Mouse (Mus musculus): Measurements from ENCODE around the gene Akap11. TPM values are rescaled to one million over a fixed set of nuclear protein-coding genes. Genes with fewer than 3 reads are reported as not detected.
A peak's percentile ranks its signal among the peaks of the same experiment; 100 is the strongest.

Gene Akap11
- total and polyA plus RNA-seq, 3 experiments = 10.9 to 17.5 (median 12.0) TPM

GRCm38 (mm10) chr14:78458705-78459104 is 77.9 kb downstream of the Akap11 start:
- Histone ChIP-seq H3K36me3 (replicated peaks in 1 of 2; ENCODE audit: control insufficient read depth in 1 of 2, insufficient read depth in 1 of 2, low read length in 1 of 2) (no peaks in the 10 kb centered on the region), H3K9me3 (replicated peaks; ENCODE audit: low read length) (no peaks in the 10 kb centered on the region), H3K79me2 (replicated peaks; ENCODE audit: control insufficient read depth, extremely low read depth, insufficient read depth, poor library complexity, severe bottlenecking) (no peaks in the 10 kb centered on the region), H3K27ac (ENCODE audit: insufficient read depth, low read depth) (no peak overlapping the region), H3K4me1 (ENCODE audit: control insufficient read depth in 1 of 2, insufficient read depth in 2 of 2) (no peaks in the 10 kb centered on the region), H3K4me2 (ENCODE audit: insufficient read depth, low read depth, poor library complexity, severe bottlenecking) (no peak overlapping the region), H3K4me3 (replicated peaks in 1 of 3; ENCODE audit: low read depth in 2 of 3, low read length in 2 of 3, poor library complexity in 1 of 3) (no peak overlapping the region), H3K27me3 (replicated peaks) (no peaks in the 10 kb centered on the region), H3K9ac (ENCODE audit: insufficient read depth, low read depth) (no peak overlapping the region)
- dilution Hi-C loops (cut with MboI; ENCODE audit: extremely low pct_ligation_motif_present, extremely low pct_unique_long_range_greater_than_20kb, low sequenced_read_pairs) (no loop called here), in situ Hi-C loops (cut with MboI; ENCODE audit: low pct_ligation_motif_present, low pct_unique_long_range_greater_than_20kb, low sequenced_read_pairs) (no loop called here)
- TF ChIP-seq CTCF (conservative IDR thresholded peaks at IDR 0.05 in 1 of 2, IDR thresholded peaks at IDR 0.05 in 1 of 2; ENCODE audit: low read depth in 2 of 2, low read length in 2 of 2) = no peak
- no peak for TF ChIP-seq USF1 (IDR thresholded peaks at IDR 0.05; ENCODE audit: low read depth, low read length)
- TF ChIP-seq ETS1 (conservative IDR thresholded peaks at IDR 0.05; ENCODE audit: low read depth, low read length) = no peak
- no peak for TF ChIP-seq USF2 (conservative IDR thresholded peaks at IDR 0.05; ENCODE audit: low read depth, low read length)
- DNase-seq (ENCODE audit: extremely low read depth) = no peak

GRCm38 (mm10) chr14:78454970-78455369 is 81.6 kb downstream of the Akap11 start:
- TF ChIP-seq MAX (IDR thresholded peaks at IDR 0.05; ENCODE audit: low read length) (no peak), NRF1 (IDR thresholded peaks at IDR 0.05; ENCODE audit: low read depth, low read length) (no peak)
- in situ Hi-C loops (cut with MboI; ENCODE audit: low pct_ligation_motif_present, low pct_unique_long_range_greater_than_20kb, low sequenced_read_pairs) = no loop called here

GRCm38 (mm10) chr14:78448807-78449406 is 87.7 kb downstream of the Akap11 start:
- H3K4me3 ChIP-seq (replicated peaks in 1 of 3; ENCODE audit: low read depth in 2 of 3, low read length in 2 of 3, poor library complexity in 1 of 3) = no peak overlapping the region
- H3K4me2 ChIP-seq (ENCODE audit: insufficient read depth, low read depth, poor library complexity, severe bottlenecking) = peak overlapping the region; percentile 4; the same call in 1 of the 2 replicates
- DNase-seq (ENCODE audit: extremely low read depth) = peak; percentile 82
- TF ChIP-seq EP300 (IDR thresholded peaks at IDR 0.05; ENCODE audit: low read length) (peak; percentile 76), TCF12 (IDR thresholded peaks at IDR 0.05; ENCODE audit: low read depth, low read length) (0 out of 2 replicates have a peak, but pooled peaks have one; percentile 51), MYC (IDR thresholded peaks at IDR 0.05; ENCODE audit: low read depth, low read length) (no peak), MEF2A (IDR thresholded peaks at IDR 0.05; ENCODE audit: borderline replicate concordance, low read depth, low read length) (peak; percentile 40; the same call in 1 of the 2 replicates), SIN3A (IDR thresholded peaks at IDR 0.05; ENCODE audit: low read length) (0 out of 2 replicates have a peak, but pooled peaks have one; percentile 41), IRF4 (IDR thresholded peaks at IDR 0.05; ENCODE audit: low read depth, low read length) (peak; percentile 39), CTCF (conservative IDR thresholded peaks at IDR 0.05 in 1 of 2, IDR thresholded peaks at IDR 0.05 in 1 of 2; ENCODE audit: low read depth in 2 of 2, low read length in 2 of 2) (no peak), NRF1 (IDR thresholded peaks at IDR 0.05; ENCODE audit: low read depth, low read length) (no peak), E2F4 (IDR thresholded peaks at IDR 0.05; ENCODE audit: insufficient replicate concordance, low read depth, low read length) (no peak), TBP (conservative IDR thresholded peaks at IDR 0.05; ENCODE audit: low read depth, low read length) (0 out of 2 replicates have a peak, but pooled peaks have one; percentile 53), ZC3H11A (IDR thresholded peaks at IDR 0.05; ENCODE audit: low read depth, low read length) (no peak), ZNF384 (IDR thresholded peaks at IDR 0.05; ENCODE audit: low read depth, low read length) (peak; percentile 95), UBTF (IDR thresholded peaks at IDR 0.05; ENCODE audit: low read depth, low read length) (no peak), BHLHE40 (IDR thresholded peaks at IDR 0.05; ENCODE audit: low read depth, low read length) (peak; percentile 64), ETS1 (conservative IDR thresholded peaks at IDR 0.05; ENCODE audit: low read depth, low read length) (peak; percentile 80), JUND (conservative IDR thresholded peaks at IDR 0.05; ENCODE audit: low read depth, low read length) (0 out of 2 replicates have a peak, but pooled peaks have one; percentile 22), ELF1 (IDR thresholded peaks at IDR 0.05; ENCODE audit: low read depth, low read length) (0 out of 2 replicates have a peak, but pooled peaks have one; percentile 25), KAT2A (IDR thresholded peaks at IDR 0.05; ENCODE audit: insufficient replicate concordance, low read length) (no peak)
- H3K79me2 ChIP-seq (replicated peaks; ENCODE audit: control insufficient read depth, extremely low read depth, insufficient read depth, poor library complexity, severe bottlenecking) = no peaks in the 10 kb centered on the region
- H3K27me3 ChIP-seq (replicated peaks) = no peaks in the 10 kb centered on the region
- dilution Hi-C loops (cut with MboI; ENCODE audit: extremely low pct_ligation_motif_present, extremely low pct_unique_long_range_greater_than_20kb, low sequenced_read_pairs) = no loop called here
- no peak overlapping the region for H3K9ac ChIP-seq (ENCODE audit: insufficient read depth, low read depth)
- in situ Hi-C loops (cut with MboI; ENCODE audit: low pct_ligation_motif_present, low pct_unique_long_range_greater_than_20kb, low sequenced_read_pairs) = no loop called here
- no peaks in the 10 kb centered on the region for H3K36me3 ChIP-seq (replicated peaks in 1 of 2; ENCODE audit: control insufficient read depth in 1 of 2, insufficient read depth in 1 of 2, low read length in 1 of 2)
- peaks cover 0 to 18% of the 10 kb centered on the region in 2 experiments; a peak in 2 of 4 replicates for H3K4me1 ChIP-seq (ENCODE audit: control insufficient read depth in 1 of 2, insufficient read depth in 2 of 2)
- no peak overlapping the region for H3K27ac ChIP-seq (ENCODE audit: insufficient read depth, low read depth)
- H3K9me3 ChIP-seq (replicated peaks; ENCODE audit: low read length) = peaks cover 3% of the 10 kb centered on the region

More at GRCm38 (mm10) chr14:78454970-78455369, 81.6 kb downstream of the Akap11 start:
- H3K36me3 ChIP-seq (replicated peaks in 1 of 2; ENCODE audit: control insufficient read depth in 1 of 2, insufficient read depth in 1 of 2, low read length in 1 of 2) = no peaks in the 10 kb centered on the region
- H3K27ac ChIP-seq (ENCODE audit: insufficient read depth, low read depth) = no peak overlapping the region
- H3K79me2 ChIP-seq (replicated peaks; ENCODE audit: control insufficient read depth, extremely low read depth, insufficient read depth, poor library complexity, severe bottlenecking) = no peaks in the 10 kb centered on the region
- H3K9ac ChIP-seq (ENCODE audit: insufficient read depth, low read depth) = no peak overlapping the region
- DNase-seq (ENCODE audit: extremely low read depth) = no peak
- H3K4me1 ChIP-seq (ENCODE audit: control insufficient read depth in 1 of 2, insufficient read depth in 2 of 2) = no peaks in the 10 kb centered on the region
- H3K9me3 ChIP-seq (replicated peaks; ENCODE audit: low read length) = peaks cover 3% of the 10 kb centered on the region
- no peaks in the 10 kb centered on the region for H3K27me3 ChIP-seq (replicated peaks)
- H3K4me3 ChIP-seq (replicated peaks in 1 of 3; ENCODE audit: low read depth in 2 of 3, low read length in 2 of 3, poor library complexity in 1 of 3) = no peak overlapping the region
- dilution Hi-C loops (cut with MboI; ENCODE audit: extremely low pct_ligation_motif_present, extremely low pct_unique_long_range_greater_than_20kb, low sequenced_read_pairs) = no loop called here
- H3K4me2 ChIP-seq (ENCODE audit: insufficient read depth, low read depth, poor library complexity, severe bottlenecking) = no peak overlapping the region
